28 mouse cellular contexts compared by ENCODE assay signal in genomic region chr6:114996910-114997309, GRCm38 (mm10). TPM values are rescaled to one million over a fixed set of nuclear protein-coding genes. Genes with fewer than 3 reads are reported as not detected.
DNase-seq lines count a peak whose midpoint lies in the region; ATAC-seq and TF ChIP-seq lines count a peak whose summit lies in the region.
"Had no signal": no experiment of that assay in that cellular context is flagged by ENCODE, and none has a peak within 500 bp of the region (broad histone marks: within the 10 kb centered on the region; RNA-seq: fewer than 3 reads in every experiment).

No protein-coding gene starts in this region.

- H3K36me3 ChIP-seq in embryonic facial prominence, embryonic 14.5 days (ENCODE audit: control insufficient read depth, insufficient read depth, low read length) = no peaks in the 10 kb centered on the region; the same call in 1 of the 2 replicates
- H3K36me3 ChIP-seq in intestine, embryonic 16.5 days (ENCODE audit: control insufficient read depth, insufficient read depth, low read length) = peaks cover 6% of the 10 kb centered on the region; the same call in 1 of the 2 replicates
- H3K36me3 ChIP-seq in limb, embryonic 13.5 days = peaks cover 10% of the 10 kb centered on the region
- peaks cover 13% of the 10 kb centered on the region for H3K36me3 ChIP-seq in liver, embryonic 12.5 days
- H3K36me3 ChIP-seq: hindbrain, embryonic 15.5 days had no signal

- no peaks in the 10 kb centered on the region for H3K27me3 ChIP-seq in embryonic facial prominence, embryonic 14.5 days (replicated peaks; ENCODE audit: control insufficient read depth, insufficient read depth, low read length)
- no peaks in the 10 kb centered on the region for H3K27me3 ChIP-seq in intestine, embryonic 16.5 days (replicated peaks; ENCODE audit: control insufficient read depth, insufficient read depth, low read length)
- no peaks in the 10 kb centered on the region for H3K27me3 ChIP-seq in limb, embryonic 13.5 days
- no peaks in the 10 kb centered on the region for H3K27me3 ChIP-seq in liver, embryonic 12.5 days (replicated peaks)
- H3K27me3 ChIP-seq: forebrain, embryonic 12.5 days; heart, embryonic 13.5 days; hindbrain, embryonic 15.5 days; liver, embryonic 13.5 days had no signal

- peak; percentile 17 for DNase-seq in brain, embryonic 14.5 days (ENCODE audit: low read depth)
- no peak for DNase-seq in embryonic facial prominence, embryonic 14.5 days (ENCODE audit: low spot score)
- no peak for DNase-seq in heart, adult 9 months (ENCODE audit: low spot score in 2 of 2)
- DNase-seq: adrenal gland, postnatal 36 days; B cell, adult 2 months; cerebellum, adult 2 months; cerebellum, postnatal 14 days; gastrocnemius, postnatal 25 days; heart, adult 2 months; heart, postnatal 10 days; kidney, postnatal 14 days; liver, embryonic 13.5 days; lung, adult 18-20 months; lung, postnatal 14 days; right cerebral cortex, adult 18-20 months; right cerebral cortex, postnatal 4 days; thymus, adult 2 months; thymus, postnatal 36 days had no signal

- H3K4me2 ChIP-seq in embryonic facial prominence, embryonic 14.5 days (ENCODE audit: low read depth, low read length) = no peak overlapping the region
- no peak overlapping the region for H3K4me2 ChIP-seq in intestine, embryonic 16.5 days (ENCODE audit: low read depth, low read length)
- H3K4me2 ChIP-seq in limb, embryonic 13.5 days (replicated peaks) = no peak overlapping the region
- no peak overlapping the region for H3K4me2 ChIP-seq in liver, embryonic 12.5 days
- H3K4me2 ChIP-seq: forebrain, embryonic 12.5 days; heart, embryonic 13.5 days; hindbrain, embryonic 15.5 days; liver, embryonic 13.5 days had no signal

- WGBS in embryonic facial prominence, embryonic 14.5 days = 65% methylated on average over 5 of the region's 5 CpGs
- WGBS in intestine, embryonic 16.5 days = 52% methylated on average over 5 of the region's 5 CpGs
- WGBS in limb, embryonic 13.5 days = 31% methylated on average over 5 of the region's 5 CpGs
- 74% methylated on average over 5 of the region's 5 CpGs for WGBS in liver, embryonic 12.5 days (ENCODE audit: insufficient replicate concordance)

- no peak for TF ChIP-seq CTCF in brain, embryonic 14.5 days (IDR thresholded peaks at IDR 0.05; ENCODE audit: borderline replicate concordance, extremely low read depth, insufficient read depth, insufficient read length)

- TF ChIP-seq POLR2A in brain, embryonic 14.5 days (IDR thresholded peaks at IDR 0.05; ENCODE audit: borderline replicate concordance, extremely low read depth, insufficient read depth, insufficient read length, poor library complexity, severe bottlenecking) = no peak

- H3K9ac ChIP-seq in embryonic facial prominence, embryonic 14.5 days (ENCODE audit: low read depth, low read length) = no peak overlapping the region
- H3K9ac ChIP-seq in intestine, embryonic 16.5 days (ENCODE audit: low read depth, low read length) = no peak overlapping the region
- H3K9ac ChIP-seq in limb, embryonic 13.5 days = no peak overlapping the region
- no peak overlapping the region for H3K9ac ChIP-seq in liver, embryonic 12.5 days
- H3K9ac ChIP-seq: forebrain, embryonic 12.5 days; heart, embryonic 13.5 days; hindbrain, embryonic 15.5 days; liver, embryonic 13.5 days had no signal

- peak; percentile 26; the same call in 1 of the 2 replicates for ATAC-seq in embryonic facial prominence, embryonic 14.5 days (ENCODE audit: low read depth)
- peak; percentile 72 for ATAC-seq in intestine, embryonic 16.5 days
- ATAC-seq in limb, embryonic 13.5 days (ENCODE audit: low FRiP score, low read depth) = no peak
- ATAC-seq in liver, embryonic 12.5 days = no peak
- ATAC-seq in granulocyte monocyte progenitor cell, adult 5-6 weeks (replicated peaks; ENCODE audit: poor library complexity, severe bottlenecking) = no peak
- ATAC-seq: inflammation-experienced regulatory T-cells, adult 6 months; midbrain, embryonic 16.5 days had no signal

- no peaks in the 10 kb centered on the region for H3K9me3 ChIP-seq in embryonic facial prominence, embryonic 14.5 days (ENCODE audit: control insufficient read depth, low read length)
- no peaks in the 10 kb centered on the region for H3K9me3 ChIP-seq in intestine, embryonic 16.5 days (ENCODE audit: control insufficient read depth, low read length)
- no peaks in the 10 kb centered on the region for H3K9me3 ChIP-seq in limb, embryonic 13.5 days
- H3K9me3 ChIP-seq in liver, embryonic 12.5 days (replicated peaks) = no peaks in the 10 kb centered on the region
- H3K9me3 ChIP-seq: heart, embryonic 13.5 days; hindbrain, embryonic 15.5 days; liver, embryonic 13.5 days had no signal

- no peak overlapping the region for H3K4me3 ChIP-seq in embryonic facial prominence, embryonic 14.5 days (ENCODE audit: low read depth, low read length)
- no peak overlapping the region for H3K4me3 ChIP-seq in intestine, embryonic 16.5 days (ENCODE audit: low read length)
- H3K4me3 ChIP-seq in limb, embryonic 13.5 days = no peak overlapping the region
- H3K4me3 ChIP-seq in liver, embryonic 12.5 days = no peak overlapping the region
- H3K4me3 ChIP-seq: forebrain, embryonic 12.5 days; heart, adult 2 months; heart, embryonic 13.5 days; hindbrain, embryonic 15.5 days; left cerebral cortex, adult 2 months; liver, embryonic 13.5 days had no signal

- peaks cover 7% of the 10 kb centered on the region; the same call in 1 of the 2 replicates for H3K4me1 ChIP-seq in embryonic facial prominence, embryonic 14.5 days (ENCODE audit: control insufficient read depth, insufficient read depth, low read length)
- peaks cover 8% of the 10 kb centered on the region for H3K4me1 ChIP-seq in intestine, embryonic 16.5 days (ENCODE audit: control insufficient read depth, insufficient read depth, low read length)
- H3K4me1 ChIP-seq in limb, embryonic 13.5 days = peaks cover 53% of the 10 kb centered on the region
- H3K4me1 ChIP-seq in liver, embryonic 12.5 days = no peaks in the 10 kb centered on the region
- H3K4me1 ChIP-seq: forebrain, embryonic 12.5 days; hindbrain, embryonic 15.5 days; liver, embryonic 13.5 days had no signal

- H3K27ac ChIP-seq in embryonic facial prominence, embryonic 14.5 days (replicated peaks; ENCODE audit: low read depth, low read length) = no peak overlapping the region
- no peak overlapping the region for H3K27ac ChIP-seq in intestine, embryonic 16.5 days (ENCODE audit: low read length)
- peak overlapping the region; percentile 52; the same call in 1 of the 2 replicates for H3K27ac ChIP-seq in limb, embryonic 13.5 days
- no peak overlapping the region for H3K27ac ChIP-seq in liver, embryonic 12.5 days
- H3K27ac ChIP-seq: forebrain, embryonic 12.5 days; heart, adult 2 months; heart, embryonic 13.5 days; hindbrain, embryonic 15.5 days; left cerebral cortex, adult 2 months; liver, embryonic 13.5 days had no signal

RNA-seq across cellular contexts. Expression of gene Vgll4, which starts 27.1 kb away (rescaled TPM):
- polyA plus RNA-seq in brain, embryonic 14.5 days (2012; rRNA removed) = 39.7 and 40.9 TPM in 2 replicates
- 76.8 and 80.2 TPM in 2 replicates for polyA plus RNA-seq in embryonic facial prominence, embryonic 14.5 days (2014; fragmentation: Nextera tagmentation; extraction: Ambion mirVana)
- 66.1 and 75.7 TPM in 2 replicates for polyA plus RNA-seq in intestine, embryonic 16.5 days (2015; fragmentation: Nextera tagmentation; extraction: Ambion mirVana)
- 154 and 156 TPM in 2 replicates for polyA plus RNA-seq in limb, embryonic 13.5 days (2015; fragmentation: Nextera tagmentation; extraction: Ambion mirVana)
- polyA plus RNA-seq in liver, embryonic 12.5 days (2016; fragmentation: Nextera tagmentation; extraction: Ambion mirVana) = 19.3 and 20.6 TPM in 2 replicates
- total RNA-seq in granulocyte monocyte progenitor cell, adult 5-6 weeks (2014; fragmentation: Nextera tagmentation) = 14.0 and 16.5 TPM in 2 replicates
- 16.9 and 22.8 TPM in 2 replicates for total RNA-seq in granulocyte monocyte progenitor cell, adult 5-6 weeks (2017)

RNA-seq across cellular contexts. Expression of gene Tamm41, which starts 40.8 kb away (rescaled TPM):
- polyA plus RNA-seq in brain, embryonic 14.5 days (2012; rRNA removed) = 38.6 and 46.8 TPM in 2 replicates
- polyA plus RNA-seq in embryonic facial prominence, embryonic 14.5 days (2014; fragmentation: Nextera tagmentation; extraction: Ambion mirVana) = 55.1 and 61.0 TPM in 2 replicates
- polyA plus RNA-seq in intestine, embryonic 16.5 days (2015; fragmentation: Nextera tagmentation; extraction: Ambion mirVana) = 58.7 and 66.8 TPM in 2 replicates
- 68.9 and 74.8 TPM in 2 replicates for polyA plus RNA-seq in limb, embryonic 13.5 days (2015; fragmentation: Nextera tagmentation; extraction: Ambion mirVana)
- polyA plus RNA-seq in liver, embryonic 12.5 days (2016; fragmentation: Nextera tagmentation; extraction: Ambion mirVana) = 45.0 and 47.6 TPM in 2 replicates
- 47.8 and 51.7 TPM in 2 replicates for total RNA-seq in granulocyte monocyte progenitor cell, adult 5-6 weeks (2014; fragmentation: Nextera tagmentation)
- total RNA-seq in granulocyte monocyte progenitor cell, adult 5-6 weeks (2017) = 48.6 and 82.4 TPM in 2 replicates

Comparison
In these comparisons a context has a peak if more than half of its experiments do, and no peak if none do; other contexts are left out.
1. ATAC-seq: peak in embryonic facial prominence, embryonic 14.5 days (single experiment) and intestine, embryonic 16.5 days (single experiment); none in limb, embryonic 13.5 days (single experiment), liver, embryonic 12.5 days (single experiment) and granulocyte monocyte progenitor cell, adult 5-6 weeks (single experiment).